Mouse (Mus musculus): Measurements from ENCODE around the gene Zfp524.
A peak's percentile ranks its signal among the peaks of the same experiment; 100 is the strongest.
"Not testable (repeated sequence)": the region's sequence is repeated elsewhere in the genome, so short reads cannot be mapped to it uniquely, and the experiment has no call there.

Zfp524 gene

DNA sequence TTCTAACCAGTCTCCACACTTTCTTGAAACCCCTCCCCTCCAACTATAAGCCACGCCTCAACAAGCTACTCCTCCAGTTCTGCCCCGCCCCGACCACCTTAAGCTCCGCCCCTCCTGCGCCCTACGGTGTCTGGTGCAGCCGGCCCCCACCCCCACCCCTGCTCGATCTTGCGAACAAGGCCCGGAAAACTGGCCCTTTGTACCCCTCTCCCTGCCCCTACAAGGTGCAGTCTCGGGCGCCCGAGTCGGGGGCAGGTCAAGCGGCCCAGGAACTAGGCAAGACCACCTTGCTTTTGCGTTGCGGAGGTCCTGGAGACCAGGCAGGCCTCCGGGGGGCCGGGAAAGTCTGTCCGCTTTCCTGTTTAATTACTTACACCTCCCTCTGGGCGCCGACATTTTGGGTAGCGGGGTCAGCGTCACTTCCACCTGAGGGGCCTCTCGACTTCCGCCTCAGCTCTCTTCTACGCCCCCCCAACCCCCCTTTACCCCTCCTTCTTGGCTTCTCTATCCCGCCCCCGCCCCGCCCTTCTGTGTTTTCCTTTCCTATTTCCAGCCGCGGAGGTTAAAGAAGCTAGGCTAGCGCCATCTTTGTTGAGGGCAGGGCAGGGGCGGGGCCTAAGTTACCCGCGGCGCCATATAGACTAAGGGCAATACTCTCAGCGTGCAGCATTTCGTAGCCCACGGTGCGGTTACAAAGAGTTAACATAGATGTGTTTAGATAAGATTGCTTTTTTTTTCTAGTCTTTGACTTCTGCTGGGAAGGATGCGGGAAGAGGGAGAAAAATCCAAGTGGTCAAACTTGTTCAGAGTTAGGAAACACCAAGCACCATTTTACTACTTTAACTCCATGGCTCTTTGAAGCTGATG lies at the start of gene Zfp524, which contains the start of gene Fiz1:
TSS of gene Zfp524 (plus strand) at position 165 of the 867 bp plus-strand sequence.
TSS of gene Fiz1 (minus strand) at position 447 of the 867 bp plus-strand sequence.
- peak; percentile 96 to 97 for DNase-seq

- DNase-seq: no peak
Measured at GRCm38 (mm10) chr7:4964988-4965387, 49.2 kb upstream of the Zfp524 start.

DNA sequence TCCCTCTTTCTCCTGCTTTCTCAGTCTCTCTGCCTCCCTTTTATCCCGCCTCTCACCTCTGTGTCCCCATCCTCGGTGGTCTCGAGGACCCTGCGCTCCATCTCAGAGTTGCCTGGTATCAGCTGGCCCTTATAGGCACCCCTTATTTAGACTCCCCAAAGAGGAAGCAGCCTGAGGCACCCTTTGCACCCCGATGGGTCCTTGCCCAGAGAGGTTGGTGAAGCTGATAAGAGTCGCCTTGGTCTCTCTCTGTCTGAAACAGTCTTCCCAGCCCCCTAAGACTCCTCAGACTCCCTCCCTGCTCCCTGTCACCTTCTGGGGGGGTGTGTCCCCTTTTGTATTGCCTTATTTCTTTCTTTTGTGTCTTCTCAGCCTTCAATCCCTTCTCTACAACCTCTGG lies 43.1 kb upstream of the Zfp524 start, which contains the start of gene Sbk3:
TSS of gene Sbk3 (minus strand) at position 101 of the 400 bp plus-strand sequence.
- no peak for DNase-seq

DNA sequence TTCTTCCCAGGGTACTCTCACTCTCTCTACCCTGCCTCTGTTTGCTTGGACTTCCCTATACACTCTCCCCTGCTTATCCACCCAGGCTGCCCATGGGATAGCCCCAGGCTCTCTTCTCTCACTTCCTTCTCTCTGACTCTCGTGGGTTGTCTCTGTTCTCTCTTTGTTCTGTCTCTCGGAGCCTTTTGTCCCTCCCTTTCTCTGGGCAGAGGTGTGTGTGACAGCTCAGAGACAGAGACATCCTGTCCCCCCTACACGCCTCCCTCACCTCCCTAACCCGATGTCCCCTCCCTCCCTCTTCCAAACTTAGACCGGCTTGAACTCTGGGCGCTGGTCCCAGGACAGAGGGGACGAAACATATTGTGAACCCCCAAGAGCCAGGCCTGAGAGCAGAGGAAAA lies 42.5 kb upstream of the Zfp524 start:
- DNase-seq: no peak

DNA sequence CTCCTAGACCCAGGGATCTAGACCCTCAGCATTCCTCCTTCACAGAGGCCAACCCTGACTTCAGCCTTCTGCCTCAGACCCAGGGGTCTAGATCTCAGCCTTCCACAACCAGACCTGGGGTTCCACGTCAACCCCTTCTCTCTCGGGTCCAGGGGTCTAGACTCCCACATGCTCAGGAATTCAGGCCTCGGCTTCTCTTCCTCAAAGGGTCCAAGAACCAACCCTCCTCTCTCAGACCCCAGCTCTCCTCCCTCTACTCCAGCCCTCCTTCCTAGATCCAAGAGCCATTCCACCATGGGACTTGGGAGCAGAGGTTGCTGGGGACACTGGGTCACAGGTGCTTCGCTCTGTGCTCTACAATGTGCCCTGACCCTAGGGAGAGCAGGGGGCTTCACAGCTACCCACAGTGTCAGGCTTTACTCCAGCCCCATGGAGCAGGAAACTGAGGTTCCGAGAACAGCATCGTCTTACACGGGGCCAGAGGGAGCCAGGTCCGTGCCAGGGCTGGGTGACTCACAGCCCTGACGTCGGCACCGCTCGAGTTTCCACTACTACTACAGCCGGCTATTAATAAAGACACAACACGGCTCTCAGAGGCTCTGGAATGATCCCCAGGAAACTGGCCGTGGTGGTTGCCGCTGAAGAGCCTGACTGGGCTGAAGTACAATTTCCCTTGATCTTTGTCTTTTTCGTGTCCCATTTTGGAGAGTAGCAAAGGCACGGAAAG lies 41.7 kb upstream of the Zfp524 start:
- no peak for DNase-seq

- no peak for DNase-seq
Measured at GRCm38 (mm10) chr7:4975455-4975854, 38.8 kb upstream of the Zfp524 start.

DNA sequence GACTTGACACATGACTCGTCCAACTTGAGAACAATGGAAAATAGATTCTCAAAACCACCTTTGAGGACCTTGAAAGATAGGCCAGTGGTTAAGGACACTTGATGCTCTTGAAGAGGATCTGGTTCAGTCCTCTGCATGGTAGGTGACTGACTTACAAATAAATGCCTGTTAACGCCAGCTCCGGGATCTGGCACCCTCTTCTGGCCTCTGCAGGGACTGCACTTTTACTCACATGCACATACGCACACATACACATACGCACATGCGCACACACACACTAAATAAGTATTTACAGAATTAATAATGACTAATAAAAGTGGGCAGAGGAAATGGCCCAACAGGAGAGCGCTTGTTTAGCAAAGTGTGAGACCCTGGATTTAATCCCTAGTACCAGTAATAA lies 37.4 kb upstream of the Zfp524 start:
- no peak for DNase-seq

- DNase-seq: no peak
Measured at GRCm38 (mm10) chr7:4988250-4988649, 26.0 kb upstream of the Zfp524 start.

DNA sequence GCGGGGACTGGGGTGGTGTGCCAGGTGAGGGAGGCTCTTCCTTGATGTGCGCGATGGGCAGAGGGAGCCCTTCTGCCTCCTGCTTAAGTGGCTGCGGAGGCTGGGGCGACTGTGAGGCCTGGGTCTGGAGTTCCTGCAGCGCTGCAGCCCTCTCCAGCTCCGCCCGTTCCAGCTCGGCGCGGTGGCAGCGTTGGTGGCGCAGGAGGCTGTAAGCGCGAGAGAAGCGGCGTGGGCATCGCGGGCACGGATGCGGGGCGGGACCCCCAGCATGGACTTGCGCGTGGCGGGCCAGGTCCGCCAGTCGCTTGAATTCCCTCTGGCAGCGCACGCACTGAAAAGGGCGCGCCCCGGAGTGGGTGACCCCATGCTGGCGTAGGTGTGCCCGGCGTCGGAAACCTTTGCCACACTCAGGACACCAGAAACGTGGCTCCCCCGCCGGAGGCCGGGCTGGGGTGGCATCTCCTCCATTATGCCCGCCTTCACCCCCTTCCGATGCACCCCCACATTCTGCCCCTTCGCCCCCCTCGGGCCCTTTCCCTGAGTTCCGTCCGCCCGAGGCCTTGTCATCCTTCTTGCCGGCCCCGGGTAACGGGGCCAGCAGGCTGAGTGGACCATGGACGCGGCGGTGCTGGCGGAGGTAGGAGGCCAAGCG lies 20.7 kb upstream of the Zfp524 start:
- DNase-seq: peak in 1 of 2 experiments; percentile 16

DNA sequence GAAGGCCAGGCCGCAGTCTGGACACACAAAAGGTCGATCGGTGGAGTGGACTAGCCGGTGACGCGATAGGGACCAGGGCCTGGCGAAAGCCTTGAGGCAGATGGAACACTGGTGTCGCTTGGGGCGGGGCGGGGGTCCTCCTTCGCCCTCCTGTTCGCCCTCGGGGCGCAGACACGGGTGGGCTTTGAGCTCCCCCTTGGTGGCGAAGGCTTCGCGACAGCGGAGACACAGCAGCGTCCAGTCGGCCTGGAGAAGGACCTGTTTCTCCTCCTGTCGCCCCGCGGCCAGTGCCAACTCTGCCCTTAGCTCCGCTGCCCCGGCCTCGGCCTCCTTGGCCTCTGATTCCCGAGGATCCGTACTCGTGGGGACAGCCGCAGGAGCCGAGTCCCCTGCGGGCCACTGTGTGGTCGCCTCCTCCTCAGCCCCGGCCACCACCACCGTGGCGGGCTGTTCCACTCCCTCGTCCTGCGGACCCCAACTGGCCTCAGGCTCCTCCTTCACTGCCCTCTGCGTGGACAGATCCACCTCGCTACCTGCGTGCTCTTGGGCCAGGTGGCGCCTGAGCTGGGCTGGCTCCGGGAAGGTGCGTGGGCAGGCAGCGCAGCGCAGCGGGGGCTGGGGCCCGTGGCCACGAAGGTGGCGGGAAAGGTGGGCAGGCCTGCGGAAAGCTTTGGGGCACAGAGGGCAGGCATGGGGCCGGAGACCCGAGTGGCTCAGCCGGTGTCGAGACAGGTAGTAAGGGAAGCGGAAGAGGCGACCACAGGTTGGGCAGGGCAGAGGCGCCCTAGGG lies 20.0 kb upstream of the Zfp524 start:
- DNase-seq: peak in 1 of 2 experiments; percentile 26

GRCm38 (mm10) chr7:4995268-4996002 lies 18.8 kb upstream of the Zfp524 start:
- no peak for DNase-seq

DNA sequence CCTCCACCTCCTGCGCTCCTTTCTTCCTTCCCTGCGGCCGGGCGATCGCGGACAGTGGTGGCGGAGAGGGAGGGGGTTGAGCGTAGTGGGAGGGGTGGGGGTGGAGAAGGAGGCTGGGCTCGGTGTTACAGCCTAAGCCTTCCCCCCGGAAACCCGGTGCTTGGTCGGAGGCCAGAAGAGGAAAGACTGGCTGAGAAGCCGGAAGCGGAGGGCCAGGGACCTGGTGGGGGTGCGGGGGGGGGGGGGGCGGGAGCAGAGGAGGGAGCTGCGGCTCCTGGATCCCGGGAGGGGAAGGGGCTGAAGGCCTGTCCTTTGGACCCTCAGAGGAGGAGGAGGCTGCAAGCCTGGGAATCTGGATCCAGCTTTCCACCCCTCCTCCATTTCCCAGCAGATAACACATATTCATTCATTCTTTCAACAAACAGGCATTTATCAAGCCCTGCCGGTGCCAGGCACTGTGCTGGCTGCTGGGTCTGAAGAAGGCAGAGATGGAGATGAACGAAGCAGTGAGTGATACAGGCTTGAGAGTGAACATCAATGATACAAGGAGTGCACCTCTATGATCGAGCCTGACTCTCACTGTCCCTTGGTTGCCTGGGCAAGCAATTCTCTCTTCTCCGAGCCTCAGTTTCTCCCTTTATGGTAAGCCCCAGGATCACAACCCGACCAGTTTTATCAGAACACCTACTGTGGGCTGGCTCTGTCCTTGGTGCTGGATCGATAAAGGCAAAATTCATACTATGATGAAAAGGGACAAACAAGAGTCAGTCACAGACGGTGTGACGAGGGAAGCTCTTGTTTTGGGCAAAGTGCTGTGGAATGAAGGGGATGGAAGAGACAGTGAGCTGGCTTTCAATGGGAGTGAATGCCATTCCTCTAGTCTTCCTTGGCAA lies 18.0 kb upstream of the Zfp524 start, which contains the start of gene Zfp579:
TSS of gene Zfp579 (minus strand) at position 156 of the 893 bp plus-strand sequence.
- peak; percentile 88 for DNase-seq

- no peak for DNase-seq
Measured at GRCm38 (mm10) chr7:4996934-4997333, 17.3 kb upstream of the Zfp524 start.

- DNase-seq: peak; percentile 40 to 44
Measured at GRCm38 (mm10) chr7:4999876-5000275, 14.3 kb upstream of the Zfp524 start.

DNA sequence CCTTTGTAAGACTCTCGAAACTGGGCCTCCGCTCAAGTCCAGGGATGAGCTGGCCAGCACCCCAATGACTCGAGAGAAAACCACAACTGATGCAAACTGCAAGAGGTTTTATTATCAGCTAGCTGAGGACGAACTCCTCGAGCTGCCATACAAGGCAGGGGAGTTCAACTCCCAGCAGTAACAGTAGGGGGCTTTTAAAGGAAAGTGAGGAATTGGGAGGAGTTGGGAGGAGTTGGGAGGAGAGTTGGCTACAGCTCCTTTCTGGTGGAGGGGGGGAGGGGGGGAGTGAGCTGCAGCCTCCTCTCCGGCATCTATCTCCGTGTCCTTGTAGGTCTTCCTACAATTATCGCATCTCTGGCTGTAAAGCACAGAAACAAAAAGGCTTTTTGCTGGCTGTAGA lies 11.3 kb upstream of the Zfp524 start:
- not testable (repeated sequence) for DNase-seq

GRCm38 (mm10) chr7:5008229-5008628 lies 6.0 kb upstream of the Zfp524 start:
- no peak for DNase-seq

GRCm38 (mm10) chr7:5012681-5013513 lies 1.3 kb upstream of the Zfp524 start:
- DNase-seq: peak in 1 of 2 experiments; percentile 20

DNA sequence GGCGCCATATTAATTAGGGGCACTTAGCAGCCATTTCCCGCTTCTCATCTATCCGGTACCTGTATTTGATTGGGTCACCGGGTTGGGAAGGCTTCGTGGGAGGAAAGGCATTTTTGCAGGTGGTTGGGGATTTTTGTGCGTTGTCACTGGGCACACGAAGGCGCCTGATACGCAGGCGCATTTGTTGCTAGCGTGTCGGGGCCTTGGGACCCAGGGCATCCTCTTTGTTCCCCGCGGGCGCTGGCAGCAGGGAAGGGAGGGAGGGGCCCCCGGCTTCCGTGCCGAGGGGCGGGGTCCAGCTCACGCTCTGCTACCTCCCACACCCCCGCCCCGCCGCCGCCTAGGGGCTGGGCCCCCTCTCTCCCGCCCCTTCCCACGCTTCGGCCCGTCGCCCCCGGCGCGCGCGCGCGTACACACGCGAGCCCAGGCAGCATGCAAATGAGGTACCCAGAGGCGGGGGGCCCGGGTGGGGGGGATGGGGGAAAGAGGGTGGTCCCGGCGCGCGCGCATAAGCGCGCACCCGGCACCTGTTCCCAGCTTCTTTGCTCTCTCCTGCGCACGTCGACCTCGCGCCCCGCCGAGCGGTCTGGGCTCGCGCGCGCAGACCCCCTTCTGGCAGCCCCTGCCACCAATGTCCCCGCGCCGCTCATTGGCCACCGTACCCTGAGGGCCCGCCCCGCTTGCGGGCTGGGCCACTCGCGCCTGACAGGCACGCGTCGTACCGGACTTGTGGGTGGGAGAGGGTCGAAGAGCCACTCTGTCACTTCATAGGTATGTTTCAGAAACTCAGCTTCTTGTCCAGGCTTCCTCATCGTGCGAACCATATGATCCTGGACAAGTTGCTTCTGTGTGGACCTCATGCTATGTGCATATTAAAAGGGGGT lies 1.1 kb downstream of the Zfp524 start, which contains the start of gene Gm44973:
TSS of gene Gm44973 (plus strand) at position 379 of the 884 bp plus-strand sequence.
- peak; percentile 96 to 97 for DNase-seq
